Mouse (Mus musculus) CH12.LX (cell line): ENCODE results near the gene Ccser1. TPM values are rescaled to one million over a fixed set of nuclear protein-coding genes. Genes with fewer than 3 reads are reported as not detected.

Experiments
- DNase-seq: peaks from one replicate; pipeline ENCODE4 v3.0.0-alpha.2; 2013; ENCODE audit errors: extremely low read depth
- H3K27ac ChIP-seq: 2 replicates; pipeline ENCODE4 v1.5.1; 2012; ENCODE audit warnings: low read depth, mild to moderate bottlenecking, control low read depth, moderate library complexity; ENCODE audit not compliant: insufficient read depth
- H3K27me3 ChIP-seq: replicated peaks from 2 replicates; pipeline ENCODE3; 2012; ENCODE audit warnings: inconsistent platforms
- H3K36me3 ChIP-seq, 2 experiments: replicated peaks in 1 of 2; 2 replicates each; pipeline versions ENCODE3 to v1.6.1; 2012; ENCODE audit warnings: inconsistent platforms in 1 of 2, low read length in 1 of 2, mild to moderate bottlenecking in 1 of 2, mixed read lengths in 1 of 2, moderate library complexity in 1 of 2; ENCODE audit not compliant: control insufficient read depth in 1 of 2, insufficient read depth in 1 of 2
- H3K4me1 ChIP-seq, 2 experiments: 2 replicates each; pipeline ENCODE4 v1.6.1; 2012; ENCODE audit warnings: inconsistent platforms in 1 of 2, moderate library complexity in 1 of 2; ENCODE audit not compliant: insufficient read depth in 2 of 2, control insufficient read depth in 1 of 2
- H3K4me2 ChIP-seq: 2 replicates; pipeline ENCODE4 v1.6.1; 2012; ENCODE audit warnings: low read depth, mild to moderate bottlenecking, control low read depth; ENCODE audit not compliant: poor library complexity, insufficient read depth, severe bottlenecking
- H3K4me3 ChIP-seq, 3 experiments: fragments of 150-350 bp in 1 of 3; sonication (generic) in 1 of 3; replicated peaks in 1 of 3; 2 replicates each; pipeline versions ENCODE3 to v1.5.1; 2011 to 2012; ENCODE audit warnings: low read depth in 2 of 3, low read length in 2 of 3, mild to moderate bottlenecking in 2 of 3, moderate library complexity in 2 of 3, control low read depth in 1 of 3, improper control_type of control experiment in 1 of 3, inconsistent platforms in 1 of 3, mixed read lengths in 1 of 3; ENCODE audit not compliant: poor library complexity in 1 of 3
- H3K79me2 ChIP-seq: replicated peaks from 2 replicates; pipeline ENCODE4 v1.6.1; 2012; ENCODE audit warnings: mild to moderate bottlenecking, moderate library complexity; ENCODE audit not compliant: control insufficient read depth, poor library complexity, insufficient read depth, severe bottlenecking; ENCODE audit errors: extremely low read depth
- H3K9ac ChIP-seq: 2 replicates; pipeline ENCODE4 v1.6.1; 2012; ENCODE audit warnings: low read depth, mild to moderate bottlenecking, control low read depth, moderate library complexity; ENCODE audit not compliant: insufficient read depth
- H3K9me3 ChIP-seq: replicated peaks from 2 replicates; pipeline ENCODE3; 2012; ENCODE audit warnings: low read length, inconsistent platforms, mixed read lengths
- BHLHE40 ChIP-seq: IDR thresholded peaks from 2 replicates; pipeline ENCODE4 v1.6.1; 2011; ENCODE audit warnings: mild to moderate bottlenecking, low read depth, low read length, improper control_type of control experiment
- CHD1 ChIP-seq: IDR thresholded peaks from 2 replicates; pipeline ENCODE4 v1.6.1; 2012; ENCODE audit warnings: low read depth, low read length, improper control_type of control experiment, inconsistent platforms
- CHD2 ChIP-seq: IDR thresholded peaks from 2 replicates; pipeline ENCODE4 v1.6.1; 2011; ENCODE audit warnings: low read length, improper control_type of control experiment
- ELF1 ChIP-seq: IDR thresholded peaks from 2 replicates; pipeline ENCODE4 v1.6.1; 2014; ENCODE audit warnings: low read depth, mild to moderate bottlenecking, inconsistent platforms, low read length, improper control_type of control experiment
- EP300 ChIP-seq: IDR thresholded peaks from 2 replicates; pipeline ENCODE4 v1.6.1; 2011; ENCODE audit warnings: low read length, improper control_type of control experiment
- JUND ChIP-seq: conservative IDR thresholded peaks from 2 replicates; pipeline ENCODE4 v1.6.1; 2011; ENCODE audit warnings: low read depth, low read length, improper control_type of control experiment
- MAFK ChIP-seq: IDR thresholded peaks from 2 replicates; pipeline ENCODE4 v1.6.1; 2011; ENCODE audit warnings: low read length, improper control_type of control experiment; ENCODE audit not compliant: insufficient replicate concordance
- MAX ChIP-seq: IDR thresholded peaks from 2 replicates; pipeline ENCODE4 v1.6.1; 2011; ENCODE audit warnings: low read length, improper control_type of control experiment
- MAZ ChIP-seq: IDR thresholded peaks from 2 replicates; pipeline ENCODE4 v1.6.1; 2012; ENCODE audit warnings: low read depth, mild to moderate bottlenecking, inconsistent platforms, low read length, improper control_type of control experiment, moderate library complexity
- MXI1 ChIP-seq: IDR thresholded peaks from 2 replicates; pipeline ENCODE4 v1.6.1; 2011; ENCODE audit warnings: mild to moderate bottlenecking, low read depth, low read length, improper control_type of control experiment
- POLR2A ChIP-seq: IDR thresholded peaks from 2 replicates; pipeline ENCODE4 v1.6.1; 2011; ENCODE audit warnings: low read depth, mild to moderate bottlenecking, improper control_type of control experiment, low read length
- RAD21 ChIP-seq: IDR thresholded peaks from 2 replicates; pipeline ENCODE4 v1.6.1; 2011; ENCODE audit warnings: low read depth, mild to moderate bottlenecking, low read length, improper control_type of control experiment, moderate library complexity
- RCOR1 ChIP-seq: conservative IDR thresholded peaks from 2 replicates; pipeline ENCODE4 v1.6.1; 2012; ENCODE audit warnings: low read depth, mild to moderate bottlenecking, inconsistent platforms, low read length, improper control_type of control experiment
- SIN3A ChIP-seq: IDR thresholded peaks from 2 replicates; pipeline ENCODE4 v1.6.1; 2012; ENCODE audit warnings: low read length, improper control_type of control experiment, inconsistent platforms
- SMC3 ChIP-seq: IDR thresholded peaks from 2 replicates; pipeline ENCODE4 v1.6.1; 2011; ENCODE audit warnings: low read depth, low read length, improper control_type of control experiment
- TBP ChIP-seq: conservative IDR thresholded peaks from 2 replicates; pipeline ENCODE4 v1.6.1; 2011; ENCODE audit warnings: low read depth, low read length, improper control_type of control experiment
- UBTF ChIP-seq: IDR thresholded peaks from 2 replicates; pipeline ENCODE4 v1.6.1; 2012; ENCODE audit warnings: low read depth, mild to moderate bottlenecking, inconsistent platforms, low read length, improper control_type of control experiment, moderate library complexity
- USF1 ChIP-seq: IDR thresholded peaks from 2 replicates; pipeline ENCODE4 v1.6.1; 2014; ENCODE audit warnings: low read depth, mild to moderate bottlenecking, inconsistent platforms, low read length, improper control_type of control experiment
- USF2 ChIP-seq: conservative IDR thresholded peaks from 2 replicates; pipeline ENCODE4 v1.6.1; 2011; ENCODE audit warnings: low read depth, low read length, improper control_type of control experiment
- ZNF384 ChIP-seq: IDR thresholded peaks from 2 replicates; pipeline ENCODE4 v1.6.1; 2012; ENCODE audit warnings: low read depth, low read length, improper control_type of control experiment, inconsistent platforms
- dilution Hi-C: fragments of 300-500 bp; cut with MboI; formaldehyde crosslinking; loops from 2 replicates; pipeline ENCODE4 v1.14.3; 2020; ENCODE audit warnings: low sequenced_read_pairs; ENCODE audit not compliant: extremely low pct_unique_long_range_greater_than_20kb, extremely low pct_ligation_motif_present
- in situ Hi-C: fragments of 300-500 bp; cut with MboI; formaldehyde crosslinking; loops from 3 replicates; pipeline ENCODE4 v1.14.3; 2019; ENCODE audit warnings: low sequenced_read_pairs, low pct_ligation_motif_present, low pct_unique_long_range_greater_than_20kb, mixed read lengths
- polyA plus RNA-seq: library from polyadenylated mRNA; unstranded; fragments of >175 nt; gene quantifications from 2 replicates; pipeline ENCODE4 v1.2.1, GENCODE M21; 2012; ENCODE audit warnings: low read depth; ENCODE audit not compliant: insufficient read length
- total RNA-seq, 2 experiments: library from RNA; depleted of rRNA; stranded (reverse); fragments of 300-350 nt in 1 of 2; fragments of >200 nt in 1 of 2; gene quantifications; 2 replicates each; pipeline ENCODE4 v1.2.3; 2012 to 2014

Ccser1 gene
- total and polyA plus RNA-seq, 3 experiments = not detected

DNA sequence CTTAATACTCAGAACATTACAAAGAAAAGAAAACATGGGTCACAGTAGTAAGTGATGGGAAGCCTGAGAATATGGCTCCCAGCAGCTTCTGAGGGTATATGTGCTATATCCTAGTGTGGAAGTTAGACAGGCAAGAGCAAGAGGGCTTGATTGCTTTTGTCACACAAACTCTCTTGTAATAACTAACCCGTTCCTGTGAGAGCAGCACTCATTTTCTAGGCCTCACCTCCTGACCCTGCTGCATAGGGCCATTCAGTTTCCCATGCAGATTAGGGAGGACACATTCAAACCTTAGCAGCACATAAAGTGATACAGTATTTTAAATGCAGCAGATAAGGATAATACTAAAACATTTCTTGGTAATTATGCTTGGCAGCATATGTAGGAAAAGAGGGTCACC, 25.9 kb downstream of the Ccser1 start:
- TF ChIP-seq TBP (no peak), RCOR1 (no peak), POLR2A (no peak), UBTF (no peak)
- no peaks in the 10 kb centered on the region for H3K4me1 ChIP-seq
- peaks cover 39% of the 10 kb centered on the region for H3K9me3 ChIP-seq
- no peaks in the 10 kb centered on the region for H3K79me2 ChIP-seq
- dilution Hi-C loops = no loop called here
- DNase-seq = no peak
- H3K4me3 ChIP-seq = no peak overlapping the region
- in situ Hi-C loops = no loop called here
- no peak overlapping the region for H3K27ac ChIP-seq
- H3K9ac ChIP-seq = no peak overlapping the region
- H3K27me3 ChIP-seq = no peaks in the 10 kb centered on the region
- no peak overlapping the region for H3K4me2 ChIP-seq
- H3K36me3 ChIP-seq = no peaks in the 10 kb centered on the region

DNA sequence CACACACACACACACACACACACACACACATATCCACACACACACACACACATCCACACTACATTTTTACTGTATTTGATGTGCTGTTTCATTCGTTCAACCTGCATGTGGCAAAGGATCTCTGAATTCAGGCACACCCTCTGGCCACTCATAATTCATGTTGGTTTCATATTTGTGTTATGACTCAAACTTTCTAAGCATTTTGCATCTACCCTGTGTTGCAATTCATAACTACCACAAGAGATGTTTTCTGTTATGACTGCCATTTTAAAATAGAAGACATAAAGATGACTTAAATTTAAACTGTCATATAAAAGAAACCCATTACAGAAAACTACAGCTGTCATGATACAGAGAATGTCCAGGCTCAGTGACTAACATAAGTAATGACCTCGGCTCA, 26.5 kb downstream of the Ccser1 start:
- dilution Hi-C loops = no loop called here
- Histone ChIP-seq H3K9ac (no peak overlapping the region), H3K4me2 (no peak overlapping the region), H3K4me1 (no peaks in the 10 kb centered on the region), H3K27me3 (no peaks in the 10 kb centered on the region), H3K79me2 (no peaks in the 10 kb centered on the region), H3K27ac (no peak overlapping the region), H3K36me3 (no peaks in the 10 kb centered on the region), H3K9me3 (peaks cover 41% of the 10 kb centered on the region), H3K4me3 (no peak overlapping the region)
- in situ Hi-C loops = no loop called here
- no peak for DNase-seq
- no peak for TF ChIP-seq USF2
- TF ChIP-seq EP300 = no peak
- no peak for TF ChIP-seq TBP
- no peak for TF ChIP-seq USF1
- TF ChIP-seq POLR2A = no peak
- TF ChIP-seq MAFK = no peak
- TF ChIP-seq CHD2 = no peak
- no peak for TF ChIP-seq UBTF
- no peak for TF ChIP-seq BHLHE40
- no peak for TF ChIP-seq MAZ
- no peak for TF ChIP-seq JUND
- TF ChIP-seq MXI1 = no peak
- no peak for TF ChIP-seq ELF1
- TF ChIP-seq SMC3 = no peak
- no peak for TF ChIP-seq SIN3A
- no peak for TF ChIP-seq CHD1
- TF ChIP-seq MAX = no peak
- no peak for TF ChIP-seq RAD21
- TF ChIP-seq ZNF384 = no peak
